Mouse (Mus musculus): ENCODE data around the gene Olfr1293-ps. TPM values are rescaled to one million over a fixed set of nuclear protein-coding genes. Genes with fewer than 3 reads are reported as not detected.

Gene Olfr1293-ps
- total and polyA plus RNA-seq, 3 experiments = 0.10 TPM; not detected in 2

- no peak for DNase-seq (ENCODE audit: extremely low read depth)
- in situ Hi-C loops (cut with MboI; ENCODE audit: low pct_ligation_motif_present, low pct_unique_long_range_greater_than_20kb, low sequenced_read_pairs) = no loop called here
- dilution Hi-C loops (cut with MboI; ENCODE audit: extremely low pct_ligation_motif_present, extremely low pct_unique_long_range_greater_than_20kb, low sequenced_read_pairs) = no loop called here
These were observed 28.1 kb upstream of the Olfr1293-ps start, which contains the start of gene Olfr1291-ps1 for GRCm38 (mm10) chr2:111496880-111497279. Olfr1291-ps1 (plus strand) TSS chr2:111497180.

GRCm38 (mm10) chr2:111517451-111517850 lies 7.6 kb upstream of the Olfr1293-ps start:
- Histone ChIP-seq H3K27me3 (replicated peaks) (no peaks in the 10 kb centered on the region), H3K27ac (ENCODE audit: insufficient read depth, low read depth) (no peak overlapping the region), H3K4me1 (ENCODE audit: control insufficient read depth in 1 of 2, insufficient read depth in 2 of 2) (no peaks in the 10 kb centered on the region), H3K36me3 (replicated peaks in 1 of 2; ENCODE audit: control insufficient read depth in 1 of 2, insufficient read depth in 1 of 2, low read length in 1 of 2) (no peaks in the 10 kb centered on the region), H3K4me2 (ENCODE audit: insufficient read depth, low read depth, poor library complexity, severe bottlenecking) (no peak overlapping the region), H3K9me3 (replicated peaks; ENCODE audit: low read length) (peaks cover 12% of the 10 kb centered on the region), H3K4me3 (replicated peaks in 1 of 3; ENCODE audit: low read depth in 2 of 3, low read length in 2 of 3, poor library complexity in 1 of 3) (no peak overlapping the region), H3K9ac (ENCODE audit: insufficient read depth, low read depth) (no peak overlapping the region), H3K79me2 (replicated peaks; ENCODE audit: control insufficient read depth, extremely low read depth, insufficient read depth, poor library complexity, severe bottlenecking) (no peaks in the 10 kb centered on the region)
- in situ Hi-C loops (cut with MboI; ENCODE audit: low pct_ligation_motif_present, low pct_unique_long_range_greater_than_20kb, low sequenced_read_pairs) = no loop called here
- no peak for DNase-seq (ENCODE audit: extremely low read depth)
- TF ChIP-seq MAZ (IDR thresholded peaks at IDR 0.05; ENCODE audit: low read depth, low read length) (no peak), MYC (IDR thresholded peaks at IDR 0.05; ENCODE audit: low read depth, low read length) (no peak), GABPA (IDR thresholded peaks at IDR 0.05; ENCODE audit: insufficient replicate concordance, low read depth, low read length) (no peak), NELFE (IDR thresholded peaks at IDR 0.05; ENCODE audit: low read depth, low read length) (no peak), CTCF (conservative IDR thresholded peaks at IDR 0.05 in 1 of 2, IDR thresholded peaks at IDR 0.05 in 1 of 2; ENCODE audit: low read depth in 2 of 2, low read length in 2 of 2) (no peak), ELF1 (IDR thresholded peaks at IDR 0.05; ENCODE audit: low read depth, low read length) (no peak), IRF4 (IDR thresholded peaks at IDR 0.05; ENCODE audit: low read depth, low read length) (no peak), SMC3 (IDR thresholded peaks at IDR 0.05; ENCODE audit: low read depth, low read length) (no peak), E2F4 (IDR thresholded peaks at IDR 0.05; ENCODE audit: insufficient replicate concordance, low read depth, low read length) (no peak), JUN (IDR thresholded peaks at IDR 0.05; ENCODE audit: insufficient read depth, low read depth, low read length) (no peak), SIN3A (IDR thresholded peaks at IDR 0.05; ENCODE audit: low read length) (no peak), POLR2A (IDR thresholded peaks at IDR 0.05; ENCODE audit: low read depth, low read length) (no peak), HCFC1 (IDR thresholded peaks at IDR 0.05; ENCODE audit: low read depth, low read length) (no peak), BHLHE40 (IDR thresholded peaks at IDR 0.05; ENCODE audit: low read depth, low read length) (no peak), USF1 (IDR thresholded peaks at IDR 0.05; ENCODE audit: low read depth, low read length) (no peak), RCOR1 (conservative IDR thresholded peaks at IDR 0.05; ENCODE audit: low read depth, low read length) (no peak), ZNF384 (IDR thresholded peaks at IDR 0.05; ENCODE audit: low read depth, low read length) (no peak), MAFK (IDR thresholded peaks at IDR 0.05; ENCODE audit: insufficient replicate concordance, low read length) (no peak)
- dilution Hi-C loops (cut with MboI; ENCODE audit: extremely low pct_ligation_motif_present, extremely low pct_unique_long_range_greater_than_20kb, low sequenced_read_pairs) = no loop called here

More at GRCm38 (mm10) chr2:111496880-111497279, 28.1 kb upstream of the Olfr1293-ps start, which contains the start of gene Olfr1291-ps1:
- no peaks in the 10 kb centered on the region for H3K4me1 ChIP-seq (ENCODE audit: control insufficient read depth in 1 of 2, insufficient read depth in 2 of 2)
- H3K27ac ChIP-seq (ENCODE audit: insufficient read depth, low read depth) = no peak within 1 kb of the TSS
- H3K4me2 ChIP-seq (ENCODE audit: insufficient read depth, low read depth, poor library complexity, severe bottlenecking) = no peak within 1 kb of the TSS
- no peak for TF ChIP-seq MAFK (IDR thresholded peaks at IDR 0.05; ENCODE audit: insufficient replicate concordance, low read length)
- TF ChIP-seq MYC (IDR thresholded peaks at IDR 0.05; ENCODE audit: low read depth, low read length) = no peak
- no peak for TF ChIP-seq ZC3H11A (IDR thresholded peaks at IDR 0.05; ENCODE audit: low read depth, low read length)
- TF ChIP-seq MAZ (IDR thresholded peaks at IDR 0.05; ENCODE audit: low read depth, low read length) = no peak
- no peak for TF ChIP-seq RCOR1 (conservative IDR thresholded peaks at IDR 0.05; ENCODE audit: low read depth, low read length)
- no peaks in the 10 kb centered on the region for H3K79me2 ChIP-seq (replicated peaks; ENCODE audit: control insufficient read depth, extremely low read depth, insufficient read depth, poor library complexity, severe bottlenecking)
- peaks cover 9% of the 10 kb centered on the region for H3K9me3 ChIP-seq (replicated peaks; ENCODE audit: low read length)
- no peak within 1 kb of the TSS for H3K4me3 ChIP-seq (replicated peaks in 1 of 3; ENCODE audit: low read depth in 2 of 3, low read length in 2 of 3, poor library complexity in 1 of 3)
- no peak within 1 kb of the TSS for H3K9ac ChIP-seq (ENCODE audit: insufficient read depth, low read depth)
- H3K27me3 ChIP-seq (replicated peaks) = no peaks in the 10 kb centered on the region
- no peaks in the 10 kb centered on the region for H3K36me3 ChIP-seq (replicated peaks in 1 of 2; ENCODE audit: control insufficient read depth in 1 of 2, insufficient read depth in 1 of 2, low read length in 1 of 2)
